Mouse (Mus musculus): Measurements from ENCODE around the gene Pdk2. TPM values are rescaled to one million over a fixed set of nuclear protein-coding genes. Genes with fewer than 3 reads are reported as not detected.

The Pdk2 gene
- polyA plus RNA-seq, 1 experiment: 9.4 TPM

DNA sequence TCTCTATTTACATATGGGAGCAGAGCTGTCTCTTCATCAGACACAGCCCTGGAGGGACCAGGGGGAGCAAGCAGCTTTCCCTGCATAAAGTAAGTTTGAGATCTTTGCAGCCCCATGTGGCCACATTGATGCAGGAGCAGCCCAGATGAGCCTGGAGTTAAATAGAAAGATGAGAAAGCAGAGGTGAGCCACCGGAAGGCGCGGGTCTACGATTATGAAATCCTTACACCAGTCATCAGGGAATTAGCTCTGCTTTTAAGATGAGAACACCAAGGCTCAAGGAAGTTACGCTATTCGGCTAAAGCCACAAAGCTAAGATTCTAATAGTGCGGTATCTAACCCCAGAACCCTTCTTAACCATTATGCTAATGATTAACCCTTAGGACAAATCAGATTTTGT, 36.8 kb upstream of the Pdk2 start:
- H3K36me3 ChIP-seq (ENCODE audit: control insufficient read depth, insufficient read depth, low read length, poor library complexity, severe bottlenecking): no peaks in the 10 kb centered on the region
- H3K9ac ChIP-seq (ENCODE audit: low read depth, poor library complexity, severe bottlenecking): no peak overlapping the region
- no peak overlapping the region for H3K4me3 ChIP-seq (ENCODE audit: low read depth, low read length)
- H3K4me1 ChIP-seq (ENCODE audit: control insufficient read depth, insufficient read depth, low read length): peaks cover 4% of the 10 kb centered on the region
- TF ChIP-seq CTCF (IDR thresholded peaks at IDR 0.05; ENCODE audit: low read depth, low read length) (no peak), POLR2A (IDR thresholded peaks at IDR 0.05; ENCODE audit: insufficient read depth, low read length) (no peak), EP300 (IDR thresholded peaks at IDR 0.05; ENCODE audit: insufficient read depth, low read depth, low read length) (no peak)
- H3K27me3 ChIP-seq (ENCODE audit: control insufficient read depth, insufficient read depth, low read length, poor library complexity, severe bottlenecking): no peaks in the 10 kb centered on the region
- no peak overlapping the region; the same call in 1 of the 2 replicates for H3K27ac ChIP-seq (ENCODE audit: insufficient read depth, low read length)
- H3K9me3 ChIP-seq (replicated peaks; ENCODE audit: control insufficient read depth, insufficient read depth, low read length, poor library complexity, severe bottlenecking): no peaks in the 10 kb centered on the region

DNA sequence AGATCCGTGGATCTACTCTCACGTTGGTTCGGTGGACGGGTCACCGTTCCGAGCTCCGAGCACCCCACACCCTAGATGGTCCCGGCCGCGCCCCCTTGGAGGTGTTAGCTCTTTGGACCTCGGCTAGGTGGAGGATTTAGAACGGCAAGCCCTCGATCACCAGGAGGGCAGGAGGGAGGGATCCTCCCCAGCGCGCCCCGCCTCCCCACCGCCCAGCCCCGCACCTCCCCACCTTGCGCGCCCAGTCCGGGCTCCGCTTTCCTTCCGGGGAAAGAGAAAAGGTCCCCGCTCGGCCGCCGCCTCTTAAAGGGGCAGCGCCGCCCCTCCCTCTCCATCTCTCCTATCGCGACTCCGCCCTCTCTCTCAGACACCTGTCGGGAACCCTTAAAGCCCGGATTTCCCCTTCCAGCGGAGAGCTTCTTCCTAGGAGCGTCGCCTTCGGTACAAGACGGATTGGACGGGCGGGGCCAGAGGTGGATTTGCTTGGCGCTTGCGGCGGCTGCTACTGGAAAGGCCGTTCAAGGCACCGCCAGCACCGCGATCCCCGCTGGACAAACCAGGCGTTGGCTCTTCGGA, 35.5 kb upstream of the Pdk2 start, which contains the start of gene Itga3:
TSS of gene Itga3 (minus strand) at position 266 of the 576 bp plus-strand sequence.
- peak within 1 kb of the TSS; percentile 82 for H3K4me3 ChIP-seq (ENCODE audit: low read depth, low read length)
- H3K9me3 ChIP-seq (replicated peaks; ENCODE audit: control insufficient read depth, insufficient read depth, low read length, poor library complexity, severe bottlenecking): no peaks in the 10 kb centered on the region
- no peaks in the 10 kb centered on the region for H3K36me3 ChIP-seq (ENCODE audit: control insufficient read depth, insufficient read depth, low read length, poor library complexity, severe bottlenecking)
- 0 out of 2 replicates have a peak, but pooled peaks have one; percentile 38 for TF ChIP-seq EP300 (IDR thresholded peaks at IDR 0.05; ENCODE audit: insufficient read depth, low read depth, low read length)
- no peak for TF ChIP-seq CTCF (IDR thresholded peaks at IDR 0.05; ENCODE audit: low read depth, low read length)
- no peak for TF ChIP-seq POLR2A (IDR thresholded peaks at IDR 0.05; ENCODE audit: insufficient read depth, low read length)
- peak within 1 kb of the TSS; percentile 81 for H3K9ac ChIP-seq (ENCODE audit: low read depth, poor library complexity, severe bottlenecking)
- H3K27me3 ChIP-seq (ENCODE audit: control insufficient read depth, insufficient read depth, low read length, poor library complexity, severe bottlenecking): no peaks in the 10 kb centered on the region
- H3K4me1 ChIP-seq (ENCODE audit: control insufficient read depth, insufficient read depth, low read length): peaks cover 11% of the 10 kb centered on the region
- peak within 1 kb of the TSS; percentile 63; the same call in 1 of the 2 replicates for H3K27ac ChIP-seq (ENCODE audit: insufficient read depth, low read length)

DNA sequence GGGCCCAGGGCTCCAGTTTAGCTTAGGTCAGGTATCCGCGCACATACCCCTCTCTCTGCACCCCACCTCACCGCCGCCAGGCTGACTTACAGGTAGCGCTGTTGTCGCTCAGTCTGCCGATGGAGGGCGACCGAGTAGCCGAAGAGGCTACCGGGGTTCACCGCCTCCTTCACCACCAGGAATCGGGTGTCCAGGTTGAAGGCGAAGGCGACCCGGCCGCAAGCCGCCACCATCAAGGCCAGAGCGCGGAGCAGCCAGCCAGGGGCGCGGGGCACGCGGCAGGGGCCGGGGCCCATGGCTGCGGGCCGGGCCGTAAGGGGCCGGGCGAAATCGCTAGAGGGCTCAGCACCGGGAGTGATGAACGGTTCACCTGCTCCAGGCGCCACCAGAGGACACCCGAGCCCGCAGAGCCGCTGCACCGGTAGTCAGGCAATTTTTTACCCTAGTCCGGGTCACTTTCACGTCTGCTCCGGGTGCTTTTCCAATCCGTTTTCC, 34.9 kb upstream of the Pdk2 start:
- peak overlapping the region; percentile 81 for H3K9ac ChIP-seq (ENCODE audit: low read depth, poor library complexity, severe bottlenecking)
- H3K36me3 ChIP-seq (ENCODE audit: control insufficient read depth, insufficient read depth, low read length, poor library complexity, severe bottlenecking): no peaks in the 10 kb centered on the region
- peak overlapping the region; percentile 74 for H3K4me3 ChIP-seq (ENCODE audit: low read depth, low read length)
- TF ChIP-seq EP300 (IDR thresholded peaks at IDR 0.05; ENCODE audit: insufficient read depth, low read depth, low read length): no peak
- no peak for TF ChIP-seq POLR2A (IDR thresholded peaks at IDR 0.05; ENCODE audit: insufficient read depth, low read length)
- peak; percentile 47 for TF ChIP-seq CTCF (IDR thresholded peaks at IDR 0.05; ENCODE audit: low read depth, low read length)
- no peaks in the 10 kb centered on the region for H3K9me3 ChIP-seq (replicated peaks; ENCODE audit: control insufficient read depth, insufficient read depth, low read length, poor library complexity, severe bottlenecking)
- H3K4me1 ChIP-seq (ENCODE audit: control insufficient read depth, insufficient read depth, low read length): peaks cover 14% of the 10 kb centered on the region
- H3K27ac ChIP-seq (ENCODE audit: insufficient read depth, low read length): 0 out of 2 replicates have a peak overlapping the region, but pooled peaks have one; percentile 5
- no peaks in the 10 kb centered on the region for H3K27me3 ChIP-seq (ENCODE audit: control insufficient read depth, insufficient read depth, low read length, poor library complexity, severe bottlenecking)

DNA sequence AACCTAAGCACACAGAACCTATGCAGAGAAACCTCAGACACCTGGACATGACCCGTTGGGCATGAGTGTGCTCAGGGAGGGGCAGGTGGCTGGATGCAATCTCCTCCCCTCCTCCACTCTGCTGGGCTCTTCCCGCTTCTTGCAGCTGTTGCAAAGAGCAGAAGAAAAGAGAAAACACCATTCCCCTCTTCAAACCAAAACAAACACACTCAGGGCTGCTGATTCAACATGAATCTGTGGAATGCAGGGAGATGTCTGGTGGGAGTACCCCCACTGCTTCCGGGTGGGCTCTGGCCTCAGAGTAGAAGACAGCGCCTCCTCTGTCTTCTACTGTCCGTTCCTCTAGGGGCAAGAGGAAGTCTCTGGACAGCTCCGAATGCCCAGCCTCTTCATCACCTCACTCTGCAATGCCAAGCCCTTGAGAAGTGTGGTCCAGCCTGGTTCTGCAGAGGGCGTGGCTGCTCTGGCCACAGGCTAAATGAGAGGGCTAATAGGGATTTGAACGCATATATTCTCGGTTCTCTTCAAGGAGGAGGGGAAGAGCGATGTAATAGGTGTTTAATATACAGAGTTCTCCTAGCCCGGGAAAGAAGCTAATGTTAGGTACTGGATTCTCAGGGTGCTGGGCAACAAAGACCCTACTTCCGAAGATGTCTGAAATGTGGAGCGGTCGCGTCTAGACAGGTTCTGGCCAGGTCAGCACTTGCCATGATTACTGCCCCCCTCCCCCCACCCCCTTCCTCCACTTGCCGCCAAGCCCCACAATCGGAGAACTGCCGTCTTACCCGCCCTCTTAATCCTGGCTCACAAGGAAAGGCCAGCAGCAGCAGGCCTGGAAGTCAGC, 34.3 kb upstream of the Pdk2 start:
- Histone ChIP-seq H3K27ac (ENCODE audit: insufficient read depth, low read length) (no peak overlapping the region), H3K4me1 (ENCODE audit: control insufficient read depth, insufficient read depth, low read length) (peaks cover 15% of the 10 kb centered on the region)

DNA sequence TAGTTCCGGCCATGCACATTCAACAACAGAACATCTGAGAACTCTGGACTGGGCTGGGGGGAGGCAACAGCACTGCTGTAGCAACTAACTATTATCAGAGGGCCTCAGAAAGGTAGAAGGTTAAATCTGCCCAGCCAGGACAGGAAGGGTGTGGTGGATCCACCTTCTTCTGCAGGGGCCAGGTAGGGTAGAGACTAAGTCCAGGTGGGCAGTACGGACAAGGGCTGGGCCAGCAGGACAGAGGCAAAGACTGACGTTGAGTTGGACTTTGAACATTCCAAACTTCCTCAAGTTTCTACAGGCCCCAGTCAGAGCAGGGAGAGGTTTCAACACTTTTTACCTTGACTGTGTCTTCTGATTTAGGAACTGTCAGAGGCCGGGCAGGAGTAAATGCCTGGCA, 33.5 kb upstream of the Pdk2 start:
- H3K4me1 ChIP-seq (ENCODE audit: control insufficient read depth, insufficient read depth, low read length): peaks cover 19% of the 10 kb centered on the region

More for the DNA sequence above, 34.3 kb upstream of the Pdk2 start:
- Histone ChIP-seq H3K9ac (ENCODE audit: low read depth, poor library complexity, severe bottlenecking) (peak overlapping the region; percentile 81), H3K36me3 (ENCODE audit: control insufficient read depth, insufficient read depth, low read length, poor library complexity, severe bottlenecking) (no peaks in the 10 kb centered on the region), H3K4me3 (ENCODE audit: low read depth, low read length) (peak overlapping the region; percentile 74), H3K9me3 (replicated peaks; ENCODE audit: control insufficient read depth, insufficient read depth, low read length, poor library complexity, severe bottlenecking) (no peaks in the 10 kb centered on the region), H3K27me3 (ENCODE audit: control insufficient read depth, insufficient read depth, low read length, poor library complexity, severe bottlenecking) (no peaks in the 10 kb centered on the region)
- TF ChIP-seq EP300 (IDR thresholded peaks at IDR 0.05; ENCODE audit: insufficient read depth, low read depth, low read length): 0 out of 2 replicates have a peak, but pooled peaks have one; percentile 12
- TF ChIP-seq POLR2A (IDR thresholded peaks at IDR 0.05; ENCODE audit: insufficient read depth, low read length): no peak

More for the DNA sequence above, 33.5 kb upstream of the Pdk2 start:
- H3K4me3 ChIP-seq (ENCODE audit: low read depth, low read length): no peak overlapping the region
- no peaks in the 10 kb centered on the region for H3K27me3 ChIP-seq (ENCODE audit: control insufficient read depth, insufficient read depth, low read length, poor library complexity, severe bottlenecking)
- no peak overlapping the region for H3K27ac ChIP-seq (ENCODE audit: insufficient read depth, low read length)
- no peaks in the 10 kb centered on the region for H3K36me3 ChIP-seq (ENCODE audit: control insufficient read depth, insufficient read depth, low read length, poor library complexity, severe bottlenecking)
- TF ChIP-seq POLR2A (IDR thresholded peaks at IDR 0.05; ENCODE audit: insufficient read depth, low read length) (no peak), EP300 (IDR thresholded peaks at IDR 0.05; ENCODE audit: insufficient read depth, low read depth, low read length) (no peak), CTCF (IDR thresholded peaks at IDR 0.05; ENCODE audit: low read depth, low read length) (no peak)
- no peaks in the 10 kb centered on the region for H3K9me3 ChIP-seq (replicated peaks; ENCODE audit: control insufficient read depth, insufficient read depth, low read length, poor library complexity, severe bottlenecking)
- no peak overlapping the region for H3K9ac ChIP-seq (ENCODE audit: low read depth, poor library complexity, severe bottlenecking)
